Mouse (Mus musculus): ENCODE measurements at regions not wholly inside any gene's neighbourhood (a gene's known extent, or its start where the extent isn't known, plus 50 kb on each side); places are given as distances from the start of the nearest gene placed in this dataset.

DNA sequence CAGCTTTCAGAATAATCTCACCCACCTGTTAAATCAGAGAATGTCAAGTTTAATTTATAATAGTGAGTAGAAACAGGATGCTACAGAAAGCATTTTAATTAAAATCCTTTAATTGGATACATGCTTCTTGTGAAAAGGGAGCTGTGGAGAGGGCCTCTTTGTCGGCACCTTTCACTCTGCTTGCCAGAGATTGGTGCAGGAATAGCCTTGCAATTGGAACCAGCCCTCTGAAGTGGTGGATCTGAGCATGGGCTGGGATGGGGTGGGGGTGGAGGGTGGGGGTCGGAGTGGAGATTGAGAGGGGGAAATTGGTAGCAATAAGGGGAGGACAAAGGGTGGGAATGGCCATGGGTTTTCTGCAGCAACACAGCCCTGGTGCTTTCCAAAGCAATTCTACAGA lies 207.2 kb downstream of the Tbx15 start:
- no peaks in the 10 kb centered on the region for H3K4me1 ChIP-seq (ENCODE audit: control insufficient read depth, insufficient read depth)
- H3K4me3 ChIP-seq (ENCODE audit: low read depth, low read length): no peak overlapping the region
- H3K9me3 ChIP-seq (replicated peaks; ENCODE audit: control insufficient read depth, low read length): no peaks in the 10 kb centered on the region
- 65% methylated on average over 2 of the region's 2 CpGs for WGBS
- H3K27ac ChIP-seq (ENCODE audit: low read depth): no peak overlapping the region
- no peak overlapping the region for H3K9ac ChIP-seq (replicated peaks; ENCODE audit: low read depth, low read length)
- H3K36me3 ChIP-seq (replicated peaks; ENCODE audit: control insufficient read depth, insufficient read depth, low read length): no peaks in the 10 kb centered on the region
- H3K27me3 ChIP-seq (ENCODE audit: control insufficient read depth, insufficient read depth, low read length): no peaks in the 10 kb centered on the region
- no peak for DNase-seq (ENCODE audit: low spot score)
- no peak overlapping the region for H3K4me2 ChIP-seq (ENCODE audit: low read depth, low read length)
- ATAC-seq (ENCODE audit: insufficient read depth, low read depth): no peak
- no peak for TF ChIP-seq CTCF (IDR thresholded peaks at IDR 0.05; ENCODE audit: low read depth)
- no peak for TF ChIP-seq EP300 (IDR thresholded peaks at IDR 0.05; ENCODE audit: low read depth)

DNA sequence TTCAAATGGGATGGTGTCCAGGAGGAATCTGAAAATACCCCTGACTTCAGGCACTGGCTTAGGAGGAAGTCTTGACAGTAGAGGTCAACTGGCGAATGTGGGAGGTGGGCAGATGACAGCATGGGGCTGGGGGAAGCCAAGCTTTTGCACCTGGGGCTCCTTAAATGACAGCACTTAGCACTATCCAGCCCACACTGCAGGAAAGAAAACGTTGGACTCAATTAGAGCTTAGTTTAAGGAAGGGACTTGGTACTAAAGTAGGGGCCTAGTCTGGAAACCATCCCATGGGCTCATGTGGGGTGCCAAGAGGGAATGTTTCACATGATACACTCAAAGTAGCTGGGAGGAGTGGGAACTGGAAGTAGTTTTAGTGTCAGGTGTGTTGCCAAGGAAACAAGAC lies 207.6 kb downstream of the Tbx15 start:
- TF ChIP-seq EP300 (IDR thresholded peaks at IDR 0.05; ENCODE audit: low read depth) (no peak), CTCF (IDR thresholded peaks at IDR 0.05; ENCODE audit: low read depth) (no peak)
- H3K9me3 ChIP-seq (replicated peaks; ENCODE audit: control insufficient read depth, low read length): no peaks in the 10 kb centered on the region
- ATAC-seq (ENCODE audit: insufficient read depth, low read depth) (no peak), DNase-seq (ENCODE audit: low spot score) (no peak)
- no peak overlapping the region for H3K27ac ChIP-seq (ENCODE audit: low read depth)
- no peaks in the 10 kb centered on the region for H3K36me3 ChIP-seq (replicated peaks; ENCODE audit: control insufficient read depth, insufficient read depth, low read length)
- WGBS: 36% methylated on average over 2 of the region's 2 CpGs
- no peaks in the 10 kb centered on the region for H3K27me3 ChIP-seq (ENCODE audit: control insufficient read depth, insufficient read depth, low read length)
- H3K4me2 ChIP-seq (ENCODE audit: low read depth, low read length): no peak overlapping the region
- H3K4me1 ChIP-seq (ENCODE audit: control insufficient read depth, insufficient read depth): no peaks in the 10 kb centered on the region
- no peak overlapping the region for H3K9ac ChIP-seq (replicated peaks; ENCODE audit: low read depth, low read length)
- no peak overlapping the region for H3K4me3 ChIP-seq (ENCODE audit: low read depth, low read length)

DNA sequence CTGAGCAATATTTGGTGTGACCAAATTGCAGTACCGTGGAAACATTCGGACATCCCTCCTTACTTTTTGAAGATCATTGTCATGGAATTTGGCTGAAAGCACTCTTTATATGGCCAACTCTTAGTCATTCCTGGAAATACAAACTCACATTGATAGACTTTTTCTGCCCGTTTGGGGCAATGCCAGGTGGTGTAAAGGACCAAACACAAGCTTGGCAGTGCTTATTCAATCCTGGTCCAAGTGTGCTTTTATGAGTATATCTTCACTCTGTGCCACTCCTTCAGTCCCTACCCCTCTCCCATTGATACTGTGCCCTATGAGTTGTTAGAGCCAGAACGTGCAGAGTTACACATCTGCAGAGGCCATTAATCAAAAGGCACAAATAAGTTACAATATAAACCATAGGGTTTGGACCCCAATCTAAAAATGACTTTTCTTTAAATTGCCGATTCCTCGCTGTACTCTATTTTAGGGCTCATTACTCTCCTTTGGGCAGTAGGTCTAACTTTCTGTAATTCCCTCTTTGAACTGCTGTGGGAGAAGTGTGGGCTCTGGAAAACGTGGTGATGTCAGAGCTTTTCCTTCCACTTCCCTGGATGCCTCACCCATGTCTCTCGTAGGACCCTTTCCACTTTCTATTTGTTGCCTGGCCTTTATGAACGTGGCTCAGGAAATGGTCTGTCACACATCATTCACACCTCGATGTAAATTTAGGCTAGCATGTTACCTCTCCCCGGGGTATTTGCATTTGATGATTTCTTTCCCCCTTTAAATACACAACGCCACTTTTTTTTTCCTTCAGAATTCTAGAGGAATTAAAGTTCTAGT lies 219.1 kb downstream of the Tbx15 start:
- ATAC-seq (ENCODE audit: insufficient read depth, low read depth): no peak
- Histone ChIP-seq H3K9me3 (replicated peaks; ENCODE audit: control insufficient read depth, low read length) (no peaks in the 10 kb centered on the region), H3K27ac (ENCODE audit: low read depth) (no peak overlapping the region), H3K9ac (replicated peaks; ENCODE audit: low read depth, low read length) (no peak overlapping the region), H3K4me2 (ENCODE audit: low read depth, low read length) (no peak overlapping the region), H3K4me3 (ENCODE audit: low read depth, low read length) (no peak overlapping the region), H3K36me3 (replicated peaks; ENCODE audit: control insufficient read depth, insufficient read depth, low read length) (no peaks in the 10 kb centered on the region), H3K27me3 (ENCODE audit: control insufficient read depth, insufficient read depth, low read length) (no peaks in the 10 kb centered on the region), H3K4me1 (ENCODE audit: control insufficient read depth, insufficient read depth) (no peaks in the 10 kb centered on the region)
- TF ChIP-seq EP300 (IDR thresholded peaks at IDR 0.05; ENCODE audit: low read depth): no peak
- TF ChIP-seq CTCF (IDR thresholded peaks at IDR 0.05; ENCODE audit: low read depth): no peak
- WGBS: 54% methylated on average over 12 of the region's 12 CpGs
- no peak for DNase-seq (ENCODE audit: low spot score)

DNA sequence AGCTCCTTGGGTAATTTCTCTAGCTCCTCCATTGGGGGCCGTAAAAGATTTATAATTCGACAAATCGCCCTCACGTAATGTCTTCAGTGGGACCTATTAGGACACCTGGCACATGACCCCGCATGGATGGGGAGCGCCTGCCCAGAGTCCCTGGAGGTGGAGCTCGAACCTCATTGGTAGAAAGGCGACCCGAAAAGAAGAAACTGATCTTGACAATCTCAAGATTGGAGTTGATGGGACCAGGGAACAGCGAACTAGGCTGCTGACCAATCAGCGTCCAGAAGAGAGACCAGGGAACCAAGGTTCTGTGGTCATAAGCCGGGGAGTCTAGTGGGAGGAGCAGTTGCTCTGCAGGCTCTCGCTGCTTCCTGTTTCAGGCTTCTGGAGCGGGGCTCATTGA lies 259.8 kb downstream of the Tbx15 start:
- no peaks in the 10 kb centered on the region for H3K27me3 ChIP-seq (ENCODE audit: control insufficient read depth, insufficient read depth, low read length)
- H3K27ac ChIP-seq (ENCODE audit: low read depth): no peak overlapping the region
- H3K4me3 ChIP-seq (ENCODE audit: low read depth, low read length): no peak overlapping the region
- 81% methylated on average over 14 of the region's 14 CpGs for WGBS
- H3K9me3 ChIP-seq (replicated peaks; ENCODE audit: control insufficient read depth, low read length): no peaks in the 10 kb centered on the region
- DNase-seq (ENCODE audit: low spot score) (no peak), ATAC-seq (ENCODE audit: insufficient read depth, low read depth) (no peak)
- no peak overlapping the region for H3K9ac ChIP-seq (replicated peaks; ENCODE audit: low read depth, low read length)
- H3K4me1 ChIP-seq (ENCODE audit: control insufficient read depth, insufficient read depth): no peaks in the 10 kb centered on the region
- no peaks in the 10 kb centered on the region for H3K36me3 ChIP-seq (replicated peaks; ENCODE audit: control insufficient read depth, insufficient read depth, low read length)
- TF ChIP-seq CTCF (IDR thresholded peaks at IDR 0.05; ENCODE audit: low read depth) (no peak), EP300 (IDR thresholded peaks at IDR 0.05; ENCODE audit: low read depth) (no peak)
- H3K4me2 ChIP-seq (ENCODE audit: low read depth, low read length): no peak overlapping the region

DNA sequence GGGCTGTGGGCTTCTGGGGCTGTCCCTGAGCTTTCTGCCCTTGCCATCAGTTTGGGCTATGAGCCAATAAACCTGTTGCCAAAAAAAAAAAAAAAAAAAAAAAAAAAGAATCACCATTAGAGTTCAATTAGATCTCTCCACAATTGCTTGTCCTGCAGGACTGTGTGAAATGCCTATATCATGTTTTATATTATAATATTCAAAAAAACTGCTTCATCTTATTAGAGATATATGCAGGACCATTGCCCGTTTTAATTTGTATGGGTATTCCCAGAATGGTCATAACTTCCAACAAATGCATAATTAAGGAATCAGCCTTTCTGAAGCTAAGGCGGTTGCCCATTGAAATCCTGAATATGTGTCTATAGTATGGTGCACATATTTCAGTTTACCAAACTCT lies 264.6 kb downstream of the Tbx15 start:
- H3K4me1 ChIP-seq (ENCODE audit: control insufficient read depth, insufficient read depth): no peaks in the 10 kb centered on the region
- H3K4me2 ChIP-seq (ENCODE audit: low read depth, low read length): no peak overlapping the region
- DNase-seq (ENCODE audit: low spot score): no peak
- H3K36me3 ChIP-seq (replicated peaks; ENCODE audit: control insufficient read depth, insufficient read depth, low read length): no peaks in the 10 kb centered on the region
- H3K4me3 ChIP-seq (ENCODE audit: low read depth, low read length): no peak overlapping the region
- WGBS: 79% methylated on average over 2 of the region's 2 CpGs
- no peak overlapping the region for H3K9ac ChIP-seq (replicated peaks; ENCODE audit: low read depth, low read length)
- no peaks in the 10 kb centered on the region for H3K27me3 ChIP-seq (ENCODE audit: control insufficient read depth, insufficient read depth, low read length)
- no peak for ATAC-seq (ENCODE audit: insufficient read depth, low read depth)
- H3K9me3 ChIP-seq (replicated peaks; ENCODE audit: control insufficient read depth, low read length): no peaks in the 10 kb centered on the region
- TF ChIP-seq EP300 (IDR thresholded peaks at IDR 0.05; ENCODE audit: low read depth) (no peak), CTCF (IDR thresholded peaks at IDR 0.05; ENCODE audit: low read depth) (no peak)
- no peak overlapping the region for H3K27ac ChIP-seq (ENCODE audit: low read depth)

DNA sequence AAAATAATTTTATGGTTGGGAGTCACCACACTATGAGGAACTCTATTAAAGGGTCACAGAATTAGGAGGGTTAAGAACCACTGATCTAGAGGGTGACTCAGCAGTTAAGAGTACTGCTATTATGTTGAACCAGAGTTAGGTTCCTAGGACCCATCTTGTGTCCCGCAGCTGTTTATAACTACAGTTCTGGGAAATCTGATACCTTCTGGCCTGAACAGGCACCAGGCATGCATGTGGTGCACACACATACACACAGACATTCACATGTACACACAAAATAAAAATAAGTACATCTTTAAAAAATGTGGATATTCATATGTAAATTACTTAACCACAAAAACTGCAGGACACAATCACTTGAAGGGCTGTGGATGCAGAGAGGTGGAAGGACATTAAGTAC lies 272.1 kb downstream of the Tbx15 start:
- H3K27ac ChIP-seq (ENCODE audit: low read depth): no peak overlapping the region
- no peaks in the 10 kb centered on the region for H3K4me1 ChIP-seq (ENCODE audit: control insufficient read depth, insufficient read depth)
- TF ChIP-seq CTCF (IDR thresholded peaks at IDR 0.05; ENCODE audit: low read depth) (no peak), EP300 (IDR thresholded peaks at IDR 0.05; ENCODE audit: low read depth) (no peak)
- H3K4me3 ChIP-seq (ENCODE audit: low read depth, low read length): no peak overlapping the region
- ATAC-seq (ENCODE audit: insufficient read depth, low read depth): no peak
- H3K4me2 ChIP-seq (ENCODE audit: low read depth, low read length): no peak overlapping the region
- no peak for DNase-seq (ENCODE audit: low spot score)
- H3K36me3 ChIP-seq (replicated peaks; ENCODE audit: control insufficient read depth, insufficient read depth, low read length): no peaks in the 10 kb centered on the region
- WGBS: 80% methylated on average over 1 of the region's 1 CpGs
- H3K9me3 ChIP-seq (replicated peaks; ENCODE audit: control insufficient read depth, low read length): no peaks in the 10 kb centered on the region
- no peaks in the 10 kb centered on the region for H3K27me3 ChIP-seq (ENCODE audit: control insufficient read depth, insufficient read depth, low read length)
- H3K9ac ChIP-seq (replicated peaks; ENCODE audit: low read depth, low read length): no peak overlapping the region

All from heart, postnatal 0 days (tissue).